Mouse (Mus musculus): ENCODE measurements around the gene Susd1.
"Not testable (repeated sequence)": the region's sequence is repeated elsewhere in the genome, so short reads cannot be mapped to it uniquely, and the experiment has no call there.

The Susd1 gene

DNA sequence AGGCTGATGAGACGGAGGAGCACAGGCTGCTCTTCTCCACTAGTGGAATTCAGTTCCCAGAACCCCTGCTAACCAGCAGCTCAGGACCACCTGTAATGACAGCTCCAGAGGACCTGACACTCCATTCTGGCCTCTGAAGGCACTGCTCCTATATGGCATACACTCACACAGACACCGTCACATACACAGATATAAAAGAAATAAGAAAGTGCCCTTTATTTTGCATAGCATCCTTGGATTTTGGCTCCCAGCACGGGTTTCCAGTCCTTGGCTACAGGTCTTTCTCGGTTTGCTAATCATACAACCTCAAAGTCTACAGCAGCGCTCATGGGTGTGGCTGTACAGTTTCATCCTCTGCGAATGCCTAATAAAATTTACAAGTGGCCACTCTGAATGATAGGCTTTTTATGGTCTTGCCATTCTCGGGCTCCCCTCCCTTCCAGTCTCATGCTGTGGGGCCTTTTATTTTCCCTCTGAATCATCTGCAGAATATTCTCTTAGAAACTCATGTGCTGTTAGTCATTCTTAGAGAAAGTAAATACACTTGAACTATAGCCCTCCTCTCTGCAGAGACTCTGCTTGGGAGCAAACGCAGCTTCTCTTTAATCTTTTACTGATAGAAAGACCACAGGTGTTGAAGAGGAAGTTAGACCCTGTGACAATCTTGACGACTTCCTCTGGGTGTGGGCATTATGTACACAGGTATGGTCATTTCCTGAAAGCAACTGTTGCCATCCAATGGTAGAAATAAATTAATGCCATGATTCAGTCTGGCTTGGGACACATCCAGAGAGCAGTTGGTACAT lies 119.1 kb downstream of the Susd1 start:
- no peak for DNase-seq

- DNase-seq: no peak
Observed at GRCm38 (mm10) chr4:59318602-59319001, 119.8 kb downstream of the Susd1 start.

GRCm38 (mm10) chr4:59315553-59316405 lies 122.7 kb downstream of the Susd1 start:
- no peak for DNase-seq

DNA sequence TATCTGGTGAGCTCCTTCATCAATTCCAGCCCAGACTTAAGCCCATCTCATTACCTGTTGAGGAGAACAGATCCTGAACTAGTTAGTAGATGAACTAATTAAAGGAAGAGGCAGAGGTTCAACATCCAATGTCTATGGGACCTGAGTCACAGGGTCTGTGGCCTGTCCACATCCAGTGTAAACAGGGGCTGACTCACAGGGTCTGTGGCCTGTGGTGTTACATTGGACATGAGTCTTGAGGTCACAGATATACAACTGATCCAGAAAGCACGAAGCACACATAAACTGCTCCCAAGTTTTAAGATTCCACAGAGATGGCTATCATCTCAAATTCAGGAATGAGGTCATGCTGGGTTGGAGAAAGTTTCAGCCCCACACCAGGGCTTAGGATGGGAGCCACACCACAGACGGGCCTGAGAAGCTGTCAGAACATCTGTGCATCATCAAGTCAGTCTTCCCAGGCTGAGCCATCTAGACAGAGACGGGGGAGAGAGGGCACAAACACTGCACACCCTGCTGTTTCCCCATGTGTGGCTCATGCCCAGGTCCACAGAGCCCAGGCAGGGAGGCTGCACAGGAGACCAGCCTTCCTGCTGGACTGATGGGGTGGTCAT lies 123.4 kb downstream of the Susd1 start:
- no peak for DNase-seq

GRCm38 (mm10) chr4:59312945-59313344 lies 125.5 kb downstream of the Susd1 start:
- DNase-seq: no peak

DNA sequence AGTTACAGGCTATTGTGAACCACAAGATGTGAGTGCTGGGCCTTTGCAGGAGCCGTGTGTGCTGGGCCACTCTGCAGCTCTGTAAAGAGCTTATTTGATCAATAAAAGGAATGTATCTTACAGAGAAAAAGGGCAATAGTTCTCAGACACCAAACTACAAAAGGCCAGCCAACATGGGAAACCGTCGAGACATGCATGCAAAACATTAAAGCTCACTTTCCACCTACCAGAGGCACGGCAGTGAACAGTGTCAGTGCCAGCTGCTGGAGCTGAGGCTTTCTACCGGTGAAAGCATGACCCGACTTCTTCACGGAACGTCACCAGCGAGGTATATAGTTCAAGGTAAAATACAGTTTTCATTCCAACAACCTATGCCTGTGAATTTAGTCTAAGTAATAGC lies 127.8 kb downstream of the Susd1 start:
- DNase-seq: no peak

- DNase-seq: no peak
Observed at GRCm38 (mm10) chr4:59307841-59308589, 130.4 kb downstream of the Susd1 start.

DNA sequence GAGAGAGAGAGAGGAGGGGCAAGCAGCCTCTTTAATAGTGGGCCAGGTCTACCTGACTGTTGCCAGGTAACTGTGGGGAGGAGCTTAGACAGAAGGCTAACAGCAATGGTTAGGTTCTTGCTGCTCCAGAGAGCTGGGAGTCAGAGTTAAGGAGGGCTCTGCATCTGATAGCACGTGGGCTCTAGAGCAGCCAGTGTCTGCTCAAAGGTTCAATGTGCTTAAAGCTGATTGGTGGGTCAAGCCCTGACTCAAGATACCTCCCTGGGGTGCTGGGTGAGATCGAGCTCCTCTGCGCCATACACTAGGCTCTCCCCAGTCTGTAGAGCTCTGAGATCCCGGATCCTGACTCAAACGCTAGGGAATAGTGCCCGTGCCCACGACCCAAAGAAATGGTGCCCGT lies 136.0 kb downstream of the Susd1 start:
- DNase-seq: no peak

- no peak for DNase-seq
Observed at GRCm38 (mm10) chr4:59301025-59301815, 137.2 kb downstream of the Susd1 start.

GRCm38 (mm10) chr4:59298719-59299496 lies 139.5 kb downstream of the Susd1 start:
- DNase-seq: no peak

GRCm38 (mm10) chr4:59295127-59295526 lies 143.3 kb downstream of the Susd1 start:
- no peak for DNase-seq

DNA sequence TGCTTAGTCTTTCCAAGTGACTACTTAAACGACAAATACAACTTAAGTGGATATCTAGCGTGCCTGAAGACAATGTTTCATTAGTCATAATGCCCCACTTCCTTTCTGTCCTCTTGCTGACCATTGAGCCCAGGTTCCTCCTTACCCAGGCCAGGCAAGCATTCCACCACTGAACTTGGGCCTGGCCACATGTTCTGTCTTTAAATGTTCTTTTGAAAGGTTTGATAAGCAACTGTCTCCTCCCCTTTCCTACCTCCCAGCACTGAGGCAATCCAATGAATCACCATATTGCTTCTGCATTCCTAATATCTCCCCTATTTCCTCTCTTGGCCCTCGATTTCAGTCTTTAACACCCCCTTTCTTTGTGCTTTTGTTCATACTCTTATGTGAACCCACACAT lies 143.8 kb downstream of the Susd1 start:
- DNase-seq: no peak

GRCm38 (mm10) chr4:59291914-59292718 lies 146.3 kb downstream of the Susd1 start:
- DNase-seq: no peak

DNA sequence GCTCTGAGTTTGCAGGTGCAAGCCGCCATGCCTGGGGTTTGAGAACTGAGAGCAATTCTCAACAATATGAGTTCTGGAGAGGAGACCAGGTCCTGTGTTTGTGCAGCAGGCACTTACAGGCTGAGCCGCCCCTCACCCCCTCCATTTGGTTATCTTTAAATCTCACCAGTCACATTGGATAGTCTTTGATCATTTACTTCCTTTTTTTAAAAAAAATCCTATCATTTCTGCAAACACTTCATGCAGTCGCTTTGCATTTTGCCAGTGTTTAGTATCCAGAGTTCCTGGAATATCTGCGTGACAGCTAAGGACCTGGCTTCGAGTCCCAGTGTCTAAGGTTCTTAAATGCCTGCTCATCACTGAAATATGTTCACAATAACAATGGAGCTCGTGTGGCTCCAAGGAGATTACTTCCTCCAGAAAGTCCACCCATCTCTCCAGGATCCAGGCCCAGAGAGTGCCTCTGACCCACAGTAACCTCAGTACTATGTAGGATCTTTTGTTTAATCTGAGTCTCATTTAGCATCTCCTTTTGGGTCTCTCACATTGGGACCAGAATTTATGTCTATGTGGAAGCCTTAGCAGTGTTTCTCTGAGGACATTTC lies 147.4 kb downstream of the Susd1 start:
- no peak for DNase-seq

DNA sequence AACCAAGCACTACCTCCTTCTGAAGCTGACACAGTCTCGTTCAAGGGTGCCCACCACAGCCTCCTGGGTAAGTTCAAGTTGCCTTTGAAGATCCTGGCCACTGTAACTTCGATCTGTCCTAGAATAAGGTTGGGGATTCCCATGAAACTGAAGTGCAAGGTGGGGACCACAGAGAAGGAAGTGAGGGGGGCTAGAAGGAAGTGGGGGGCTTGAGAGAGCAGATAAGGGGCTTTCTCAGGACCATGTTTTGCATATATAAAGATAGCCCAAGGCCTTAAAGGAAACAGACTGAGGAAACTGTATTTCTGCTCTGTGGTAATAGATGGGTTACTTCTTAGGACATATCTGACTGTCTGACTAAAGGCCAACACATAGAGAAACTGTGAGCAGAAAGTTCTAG lies 151.3 kb downstream of the Susd1 start:
- no peak for DNase-seq

- DNase-seq: not testable (repeated sequence)
Observed at GRCm38 (mm10) chr4:59286351-59286750, 152.1 kb downstream of the Susd1 start.

DNA sequence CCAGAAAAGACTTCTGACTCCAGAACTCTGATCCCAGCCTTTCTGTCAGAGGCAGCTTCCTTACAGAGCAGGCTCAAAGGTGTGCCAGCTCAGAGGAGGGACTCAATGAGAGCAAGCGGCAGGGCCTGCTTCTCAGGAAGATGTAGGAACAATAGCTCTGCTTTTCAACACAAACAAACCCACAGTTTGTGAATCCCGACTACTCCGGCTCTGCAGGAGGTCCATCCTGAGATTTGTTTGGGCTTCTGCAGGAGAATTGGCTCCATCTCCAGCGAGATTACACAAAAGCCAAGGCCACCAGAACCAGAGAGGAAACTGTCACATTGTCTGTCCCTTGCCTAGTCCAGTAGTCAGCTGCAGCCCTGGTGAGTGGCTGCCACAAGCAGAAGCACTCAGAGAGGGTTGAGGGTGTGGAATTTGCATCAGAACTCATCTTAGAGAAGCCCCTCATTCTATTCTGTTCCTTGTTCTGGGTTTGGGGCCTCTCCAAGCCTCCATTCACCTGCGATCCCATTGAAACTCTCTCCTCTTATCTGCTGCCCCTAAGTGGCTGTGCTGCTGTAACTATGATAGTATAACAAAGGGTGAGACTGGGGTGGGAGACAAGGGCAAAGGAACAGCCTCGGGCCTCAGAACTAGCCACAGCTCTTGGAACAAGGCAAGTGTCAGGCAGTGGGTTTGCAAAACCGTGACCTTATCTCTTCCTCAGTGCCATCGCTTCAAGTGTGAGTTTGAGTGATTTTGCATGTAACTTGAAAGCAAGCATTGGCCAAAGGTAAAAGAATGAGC lies 155.5 kb downstream of the Susd1 start:
- DNase-seq: no peak

- DNase-seq: no peak
Observed at GRCm38 (mm10) chr4:59282137-59282536, 156.3 kb downstream of the Susd1 start.

GRCm38 (mm10) chr4:59280876-59281275 lies 157.6 kb downstream of the Susd1 start:
- no peak for DNase-seq
